Mouse (Mus musculus) mesoderm, embryonic 11.5 days (tissue): ENCODE data around the gene Trpc6.

Experiments used
- DNase-seq: peaks from one replicate; pipeline ENCODE4 v3.0.0-alpha.2; 2012; ENCODE audit warnings: low read depth, low spot score

Gene Trpc6

GRCm38 (mm10) chr9:8544041-8544794 is at the start of gene Trpc6:
Gene Trpc6, plus strand, starts transcription at chr9:8544142.
- peak; percentile 62 for DNase-seq

- DNase-seq: no peak
Observed at GRCm38 (mm10) chr9:8520911-8521310, 23.0 kb upstream of the Trpc6 start.

- DNase-seq: no peak
Observed at GRCm38 (mm10) chr9:8533670-8534069, 10.3 kb upstream of the Trpc6 start.

GRCm38 (mm10) chr9:8545236-8545635 is 1.3 kb downstream of the Trpc6 start:
- DNase-seq: no peak

- no peak for DNase-seq
Observed at GRCm38 (mm10) chr9:8558574-8558973, 14.6 kb downstream of the Trpc6 start.

GRCm38 (mm10) chr9:8592618-8593017 is 48.7 kb downstream of the Trpc6 start:
- DNase-seq: peak; percentile 22

GRCm38 (mm10) chr9:8597089-8597488 is 53.1 kb downstream of the Trpc6 start:
- no peak for DNase-seq

- DNase-seq: peak; percentile 4
Observed at GRCm38 (mm10) chr9:8606816-8607491, 63.0 kb downstream of the Trpc6 start.

- DNase-seq: peak; percentile 25
Observed at GRCm38 (mm10) chr9:8634344-8634743, 90.4 kb downstream of the Trpc6 start.

- DNase-seq: no peak
Observed at GRCm38 (mm10) chr9:8643453-8643852, 99.5 kb downstream of the Trpc6 start.

GRCm38 (mm10) chr9:8655347-8655746 is 111.4 kb downstream of the Trpc6 start:
- DNase-seq: no peak

GRCm38 (mm10) chr9:8672944-8673343 is 129.0 kb downstream of the Trpc6 start:
- no peak for DNase-seq

- peak; percentile 20 for DNase-seq
Observed at GRCm38 (mm10) chr9:8676607-8677006, 132.7 kb downstream of the Trpc6 start.

GRCm38 (mm10) chr9:8693177-8693576 is 149.2 kb downstream of the Trpc6 start:
- no peak for DNase-seq

- peak; percentile 86 for DNase-seq
Observed at GRCm38 (mm10) chr9:8700669-8701068, 156.7 kb downstream of the Trpc6 start.

GRCm38 (mm10) chr9:8703516-8703915 is 159.6 kb downstream of the Trpc6 start:
- no peak for DNase-seq

GRCm38 (mm10) chr9:8703956-8704355 is 160.0 kb downstream of the Trpc6 start:
- no peak for DNase-seq

- DNase-seq: no peak
Observed at GRCm38 (mm10) chr9:8710052-8710739, 166.3 kb downstream of the Trpc6 start.

GRCm38 (mm10) chr9:8719017-8719416 is 175.1 kb downstream of the Trpc6 start:
- no peak for DNase-seq

- no peak for DNase-seq
Observed at GRCm38 (mm10) chr9:8729056-8729455, 185.1 kb downstream of the Trpc6 start.
